Mouse (Mus musculus) ES-CJ7 (cell line): Measurements from ENCODE around the gene Adgrb3.
"Not testable (repeated sequence)": the region's sequence is repeated elsewhere in the genome, so short reads cannot be mapped to it uniquely, and the experiment has no call there.

ENCODE experiments used
- DNase-seq: peaks from one replicate; pipeline ENCODE4 v3.0.0; 2011; ENCODE audit warnings: low read depth, low spot score

Gene Adgrb3

GRCm38 (mm10) chr1:25510321-25511055, 319.0 kb downstream of the Adgrb3 start:
- DNase-seq: peak; percentile 34

- DNase-seq: no peak
Observed at GRCm38 (mm10) chr1:25504313-25504712, 325.2 kb downstream of the Adgrb3 start.

GRCm38 (mm10) chr1:25503524-25503923, 326.0 kb downstream of the Adgrb3 start:
- DNase-seq: no peak

DNA sequence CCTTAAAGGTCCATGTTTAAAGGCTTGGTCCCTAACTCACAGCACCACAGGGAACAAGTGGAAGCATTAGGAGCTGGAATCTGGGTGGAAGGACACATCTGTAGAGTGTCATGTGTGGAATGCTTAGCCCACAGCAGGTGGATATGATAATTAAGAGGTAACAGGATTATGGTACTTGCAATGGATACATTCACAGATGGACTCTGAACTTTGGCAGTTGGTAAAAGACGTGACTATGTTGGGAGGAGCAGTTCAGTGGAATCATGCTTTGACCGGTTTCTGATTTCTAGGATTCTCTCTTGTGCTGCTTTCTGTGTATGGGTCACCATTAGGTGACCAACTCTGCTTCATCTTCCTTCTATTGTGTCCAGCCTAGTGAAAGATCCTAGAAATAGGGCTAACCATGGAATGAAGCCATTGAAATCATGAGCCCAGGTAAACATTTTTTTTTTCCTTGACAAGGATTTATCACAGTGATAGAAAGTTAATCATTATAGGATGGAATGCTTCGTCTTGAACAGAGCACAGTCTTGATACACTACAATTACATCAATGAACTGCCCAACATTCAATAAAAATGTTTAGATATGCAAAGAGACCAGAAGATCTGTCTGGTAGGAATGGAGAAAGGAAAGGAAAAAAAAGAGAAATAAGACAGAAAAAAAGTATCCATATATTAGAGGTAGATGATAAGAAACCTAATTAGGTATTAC, 334.1 kb downstream of the Adgrb3 start:
- DNase-seq: no peak

DNA sequence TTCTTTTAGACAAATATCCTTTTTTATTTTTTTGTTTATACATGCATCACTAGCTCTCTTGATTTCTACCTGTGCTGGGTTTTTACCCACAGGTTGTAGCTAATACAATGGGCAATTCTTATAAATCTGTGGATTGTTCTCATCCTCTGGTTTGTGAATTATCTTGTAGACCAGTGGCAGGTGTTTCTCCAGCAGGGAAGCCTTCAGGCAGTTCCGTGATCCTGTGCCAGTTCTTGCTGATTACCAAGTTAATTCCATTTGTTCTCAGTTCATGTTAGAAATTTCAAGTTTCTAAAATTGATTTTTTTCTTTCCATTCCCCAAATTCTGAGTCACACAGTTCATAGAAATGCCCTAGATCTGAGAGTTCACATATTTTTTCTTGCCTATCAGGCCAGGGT, 338.0 kb downstream of the Adgrb3 start:
- DNase-seq: no peak

DNA sequence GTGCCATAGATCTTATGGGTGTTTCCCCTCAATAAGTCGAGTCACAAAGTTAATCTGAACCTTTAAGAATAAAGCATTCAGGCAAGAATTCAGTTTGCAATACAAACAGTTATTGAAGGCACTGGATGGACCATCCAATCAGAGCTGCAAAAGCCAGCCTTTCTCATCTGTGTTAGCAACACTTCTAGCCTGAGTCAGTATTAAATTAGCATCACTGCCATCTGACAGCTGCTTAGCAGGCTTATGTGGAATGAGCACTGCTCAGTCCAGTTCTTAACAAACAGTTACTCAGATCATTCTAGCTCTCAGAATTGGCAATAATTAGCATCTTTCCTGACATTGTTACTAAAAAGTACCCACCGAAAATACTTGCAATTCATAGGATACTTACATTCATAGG, 339.3 kb downstream of the Adgrb3 start:
- DNase-seq: no peak

DNA sequence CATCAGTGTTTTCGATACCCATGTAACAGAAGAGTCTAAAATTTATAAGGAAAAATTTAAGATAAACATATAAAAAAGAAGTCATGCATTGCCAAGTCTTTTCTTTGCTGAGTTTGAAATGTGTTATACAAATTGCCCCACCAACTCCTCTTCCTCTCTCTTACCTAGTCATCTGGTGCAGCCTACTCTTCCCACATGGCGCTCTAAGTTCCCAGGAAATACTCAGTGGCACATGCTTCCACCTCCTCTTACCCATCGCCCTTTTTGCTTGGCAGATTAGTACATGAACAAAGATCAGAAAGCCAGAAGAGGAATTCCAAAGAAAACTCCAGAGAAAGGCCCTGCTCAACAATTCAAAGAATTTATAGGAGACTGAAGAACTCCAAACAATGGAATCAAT, 353.8 kb downstream of the Adgrb3 start:
- no peak for DNase-seq

DNA sequence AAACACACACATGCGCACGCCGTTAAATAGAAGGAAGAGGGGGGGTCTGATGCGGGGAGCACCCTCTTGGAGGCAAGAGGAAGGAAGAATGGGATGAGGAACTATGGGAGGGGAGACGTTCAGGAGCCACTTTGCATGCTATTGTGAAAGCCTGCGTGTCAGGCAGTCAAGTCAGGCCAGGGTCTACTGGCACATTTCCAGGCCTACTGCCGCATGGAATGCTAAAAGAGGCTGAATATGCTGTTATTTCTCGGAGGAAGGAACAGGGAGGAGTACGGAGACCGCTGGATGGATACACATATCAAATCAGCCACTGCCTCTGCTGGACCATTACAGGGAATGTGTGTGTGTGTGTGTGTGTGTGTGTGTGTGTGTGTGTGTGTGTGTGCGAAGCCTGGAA, 355.0 kb downstream of the Adgrb3 start:
- DNase-seq: no peak

- DNase-seq: not testable (repeated sequence)
Observed at GRCm38 (mm10) chr1:25471612-25472011, 357.9 kb downstream of the Adgrb3 start.

- peak; percentile 9 for DNase-seq
Observed at GRCm38 (mm10) chr1:25462612-25463011, 366.9 kb downstream of the Adgrb3 start.

GRCm38 (mm10) chr1:25435506-25435905, 394.0 kb downstream of the Adgrb3 start:
- no peak for DNase-seq

DNA sequence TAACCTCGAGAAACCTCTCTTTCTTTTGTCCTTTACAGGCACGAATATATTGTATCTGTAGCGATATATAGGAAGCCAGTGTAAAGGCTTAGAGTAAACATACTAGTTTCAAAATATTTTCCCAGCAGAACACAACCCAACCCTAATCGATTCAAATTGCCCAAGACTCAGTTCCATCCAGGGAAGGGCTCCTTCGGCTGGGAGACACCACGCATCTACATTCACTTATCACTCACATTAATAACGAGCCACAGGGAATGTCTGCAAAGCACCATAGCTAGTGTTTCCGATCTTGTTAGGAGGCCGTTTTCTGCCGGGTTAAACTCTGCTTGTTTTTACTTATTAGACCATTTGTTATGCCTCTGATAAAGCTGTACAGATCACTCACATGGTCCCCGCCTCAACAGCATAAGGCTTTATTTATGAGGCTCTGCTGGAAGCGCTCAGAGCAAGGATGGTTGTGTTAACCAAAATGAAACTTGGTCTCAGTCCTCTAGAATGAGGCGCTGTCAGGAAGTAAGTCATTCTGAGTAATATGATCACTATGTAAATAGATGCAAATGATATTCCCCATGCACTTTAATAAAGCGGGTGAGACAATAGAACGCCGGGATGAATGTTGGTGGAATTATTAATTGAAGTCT, 399.2 kb downstream of the Adgrb3 start:
- no peak for DNase-seq

- no peak for DNase-seq
Observed at GRCm38 (mm10) chr1:25420701-25421100, 408.8 kb downstream of the Adgrb3 start.

DNA sequence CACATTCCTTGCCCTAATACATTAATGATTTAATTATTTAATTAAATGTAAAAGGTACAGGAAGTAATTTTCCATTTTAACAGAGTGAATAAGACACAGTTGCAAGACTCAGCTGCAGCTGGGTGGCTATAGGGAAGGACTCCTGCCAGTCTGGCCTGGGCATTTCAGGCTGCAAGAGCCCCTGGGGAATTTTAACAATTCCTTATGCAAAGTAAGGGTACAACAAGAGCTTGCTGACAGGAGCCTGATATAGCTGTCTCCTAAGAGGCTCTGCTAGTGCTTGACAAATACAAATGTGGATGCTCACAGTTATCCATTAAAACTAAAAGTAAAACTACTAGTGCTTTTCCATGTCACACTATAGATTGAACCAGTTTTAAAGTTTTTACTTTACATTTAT, 410.1 kb downstream of the Adgrb3 start:
- DNase-seq: no peak

GRCm38 (mm10) chr1:25415084-25415483, 414.4 kb downstream of the Adgrb3 start:
- DNase-seq: no peak

DNA sequence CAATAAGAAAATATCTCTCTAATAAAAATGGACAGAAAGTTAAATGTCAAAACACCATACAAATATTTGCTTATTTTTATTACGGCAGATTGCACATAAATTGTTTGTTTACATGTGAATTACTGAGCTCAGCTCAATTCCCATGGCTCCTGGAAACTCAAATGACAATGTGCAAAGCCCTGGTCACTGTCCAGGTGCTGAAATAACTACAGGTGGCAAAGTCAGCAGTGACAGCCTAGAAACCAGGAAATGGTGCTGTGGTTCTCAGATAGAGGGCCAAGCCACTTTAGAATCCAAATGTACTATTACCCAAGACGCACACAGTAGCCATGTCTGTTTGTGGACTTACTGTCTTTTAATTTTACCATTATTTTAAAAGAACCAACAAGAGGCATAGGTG, 465.3 kb downstream of the Adgrb3 start:
- DNase-seq: peak; percentile 36

GRCm38 (mm10) chr1:25358554-25358953, 471.0 kb downstream of the Adgrb3 start:
- DNase-seq: no peak

GRCm38 (mm10) chr1:25355486-25355885, 474.0 kb downstream of the Adgrb3 start:
- DNase-seq: no peak

- DNase-seq: no peak
Observed at GRCm38 (mm10) chr1:25344876-25345275, 484.6 kb downstream of the Adgrb3 start.

GRCm38 (mm10) chr1:25325406-25325805, 504.1 kb downstream of the Adgrb3 start:
- no peak for DNase-seq

DNA sequence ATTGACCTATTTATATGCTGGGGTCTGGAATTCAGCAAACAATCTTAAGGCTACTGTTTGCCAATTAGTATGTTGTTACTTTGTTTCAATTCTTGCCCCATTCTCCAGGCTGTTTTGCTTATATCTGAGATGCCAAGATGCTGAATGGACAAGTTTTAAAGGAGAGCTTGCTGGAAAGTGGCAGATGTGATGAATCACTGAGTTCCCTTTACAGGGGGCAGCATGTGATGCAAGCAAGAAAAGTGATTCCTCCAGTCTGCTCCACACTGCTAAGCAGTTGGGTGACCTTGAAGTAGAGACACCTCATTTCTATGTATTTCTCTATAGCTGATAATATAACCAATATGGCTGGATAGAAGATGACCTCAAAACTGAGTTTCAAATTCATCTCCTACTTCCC, 512.4 kb downstream of the Adgrb3 start:
- no peak for DNase-seq

- no peak for DNase-seq
Observed at GRCm38 (mm10) chr1:25312344-25312743, 517.2 kb downstream of the Adgrb3 start.

DNA sequence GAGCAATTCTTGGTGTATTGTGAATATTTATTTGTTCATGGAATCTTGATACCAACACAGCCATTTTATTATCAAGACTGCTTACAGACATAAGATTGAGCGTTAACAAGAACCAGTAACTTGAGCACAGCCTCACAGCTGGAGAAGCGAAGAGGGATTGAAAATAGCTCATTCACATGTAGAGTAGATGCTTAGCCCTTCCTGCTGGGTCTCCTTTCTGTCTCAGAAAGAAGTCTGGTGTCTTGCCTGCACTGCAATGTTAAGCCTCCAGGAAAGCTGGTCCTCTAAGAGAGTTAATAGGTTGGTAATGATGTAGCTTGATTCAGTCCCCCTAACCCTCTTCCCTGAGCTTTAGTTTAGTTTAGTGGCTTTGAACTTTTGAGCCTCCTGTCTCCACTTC, 519.4 kb downstream of the Adgrb3 start:
- peak; percentile 72 for DNase-seq
